Mouse (Mus musculus): ENCODE results near the gene Gm4491.

Gene Gm4491

GRCm38 (mm10) chr14:57115823-57116544 is at the start of gene Gm4491:
Gene Gm4491 (minus strand): TSS chr14:57115883.
- DNase-seq = peak; percentile 32

- DNase-seq = no peak
Observed at GRCm38 (mm10) chr14:57161833-57162232, 46.1 kb upstream of the Gm4491 start.

GRCm38 (mm10) chr14:57161201-57161600 is 45.5 kb upstream of the Gm4491 start:
- DNase-seq = peak; percentile 24

DNA sequence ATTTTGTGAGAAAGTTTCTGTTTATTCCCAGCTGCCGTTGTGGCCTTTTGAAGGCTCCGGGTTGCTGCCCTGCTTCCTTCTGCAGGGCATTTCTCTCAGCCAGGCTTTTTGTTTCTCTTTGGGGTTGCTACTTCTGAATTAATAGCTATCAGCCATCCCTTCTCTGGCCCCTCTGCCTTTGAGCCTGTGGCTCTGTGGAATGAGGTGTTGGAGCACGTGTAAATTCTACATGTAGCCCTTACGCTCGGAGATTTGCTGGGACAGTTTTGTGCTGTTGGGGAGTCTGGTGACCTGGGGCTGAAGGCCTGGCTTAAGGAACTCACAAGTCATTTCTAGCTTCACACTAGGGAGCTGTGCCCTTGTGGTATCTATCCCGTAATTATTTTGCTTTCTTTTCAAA is 39.2 kb upstream of the Gm4491 start:
- DNase-seq = no peak

DNA sequence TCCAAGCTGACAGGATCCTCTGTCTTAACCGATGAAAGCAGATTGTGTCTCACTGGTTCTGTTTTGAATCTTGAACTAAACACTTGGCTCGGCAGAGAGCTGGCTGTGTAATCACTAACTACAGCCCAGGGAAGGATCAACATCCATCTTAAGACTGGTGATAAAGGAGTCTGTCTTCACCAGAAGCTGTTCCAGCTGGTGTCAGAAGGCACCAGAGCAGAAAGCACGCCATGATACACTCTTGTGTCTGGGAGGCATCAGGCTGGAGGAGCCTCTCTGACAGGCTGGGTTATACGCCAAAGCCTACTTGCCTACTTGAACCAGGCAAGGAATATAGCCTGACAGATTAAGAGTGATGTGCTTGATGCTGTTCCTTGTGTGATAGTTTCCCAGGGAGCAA is 30.1 kb upstream of the Gm4491 start:
- DNase-seq = no peak

GRCm38 (mm10) chr14:57135265-57135664 is 19.6 kb upstream of the Gm4491 start:
- DNase-seq = no peak

- DNase-seq = peak; percentile 22
Observed at GRCm38 (mm10) chr14:57133161-57133661, 17.5 kb upstream of the Gm4491 start, which contains the start of gene Gjb6. Gene Gjb6 (minus strand): TSS chr14:57133611.

DNA sequence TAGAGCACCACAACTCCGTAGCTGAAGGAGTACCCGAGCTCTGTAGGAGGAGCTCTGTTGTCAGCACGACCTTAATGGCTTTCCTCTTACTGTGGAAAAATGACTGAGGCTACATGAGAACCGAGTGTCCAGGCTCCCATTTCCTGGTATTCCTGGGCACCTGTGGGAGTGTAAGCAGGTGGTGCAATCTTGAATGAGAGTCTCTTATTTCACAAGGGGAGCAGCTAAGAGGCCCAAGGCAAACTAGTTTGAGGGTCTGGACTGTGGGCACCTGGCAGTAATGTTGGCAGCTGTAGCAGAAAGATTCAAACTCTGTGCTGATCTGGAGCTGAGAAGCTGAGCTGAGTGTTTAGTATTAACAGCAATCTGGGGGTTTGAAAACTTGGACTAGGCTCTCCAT is 11.7 kb upstream of the Gm4491 start:
- DNase-seq = no peak

- no peak for DNase-seq
Observed at GRCm38 (mm10) chr14:57122295-57122694, 6.6 kb upstream of the Gm4491 start.

DNA sequence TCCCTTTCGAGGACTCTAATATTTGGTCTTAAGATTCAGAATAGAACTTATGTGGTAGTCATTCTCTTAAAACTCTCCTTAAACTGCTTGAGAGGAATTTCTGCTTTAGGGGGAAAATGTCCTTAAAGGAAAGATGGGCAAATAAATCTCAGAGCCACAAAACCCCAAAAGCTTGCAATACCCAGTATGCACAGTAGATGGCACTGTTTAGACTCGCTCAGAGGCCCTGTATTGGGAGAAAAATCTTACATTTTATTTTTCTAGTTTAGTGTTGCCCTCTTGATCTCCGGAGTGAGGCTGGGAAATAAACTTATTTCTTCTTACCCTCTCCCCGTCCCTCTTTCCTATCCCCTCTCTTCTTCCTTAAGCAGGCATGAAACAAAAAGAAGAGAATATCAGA is 6.5 kb downstream of the Gm4491 start:
- peak; percentile 73 for DNase-seq

GRCm38 (mm10) chr14:57107916-57108315 is 7.8 kb downstream of the Gm4491 start:
- DNase-seq = no peak

- no peak for DNase-seq
Observed at GRCm38 (mm10) chr14:57107091-57107490, 8.6 kb downstream of the Gm4491 start.

DNA sequence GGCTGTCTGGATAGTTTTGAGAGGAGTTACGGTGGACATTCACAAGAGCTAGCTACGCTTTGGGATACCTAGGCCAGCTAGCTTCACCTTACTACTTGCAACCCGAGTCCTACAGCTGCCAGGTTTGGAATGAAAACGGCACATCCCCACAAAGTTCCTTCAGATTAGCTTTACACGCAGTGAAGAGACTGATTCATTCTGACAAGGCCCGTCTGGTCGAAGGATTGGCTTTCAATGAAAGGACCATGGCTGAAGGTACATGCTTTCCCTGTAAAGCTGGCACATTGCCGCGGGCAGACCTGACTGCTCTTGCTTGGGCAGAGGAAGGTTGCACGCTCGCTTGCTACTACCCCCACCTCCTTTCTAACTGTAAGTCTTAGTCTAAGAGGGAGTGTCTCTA is 10.0 kb downstream of the Gm4491 start:
- peak; percentile 52 for DNase-seq

DNA sequence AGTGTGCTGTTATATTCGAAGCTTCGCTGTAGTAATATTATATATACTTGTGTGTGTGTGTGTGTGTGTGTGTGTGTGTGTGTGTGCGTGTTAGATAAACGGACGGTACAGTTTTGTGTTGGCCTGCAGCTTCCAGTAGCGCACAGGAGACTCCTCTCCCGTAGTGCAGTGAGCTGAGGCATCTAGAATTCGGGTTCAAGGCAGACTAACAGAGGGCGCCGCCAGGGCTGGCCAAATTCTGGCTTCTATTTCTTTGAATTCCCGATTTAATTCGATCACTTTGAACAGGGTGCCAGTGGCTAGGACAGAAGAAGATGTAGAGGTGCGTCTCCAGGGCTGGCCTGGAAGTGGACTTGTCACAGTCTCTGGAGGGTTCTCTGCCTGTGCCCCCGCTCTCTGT is 10.6 kb downstream of the Gm4491 start:
- no peak for DNase-seq

GRCm38 (mm10) chr14:57104106-57105023 is 11.3 kb downstream of the Gm4491 start, which contains the start of gene Gjb2:
Gene Gjb2 (minus strand): TSS chr14:57104702.
- DNase-seq = peak; percentile 58

GRCm38 (mm10) chr14:57103711-57104105 is 12.0 kb downstream of the Gm4491 start:
- DNase-seq = no peak

DNA sequence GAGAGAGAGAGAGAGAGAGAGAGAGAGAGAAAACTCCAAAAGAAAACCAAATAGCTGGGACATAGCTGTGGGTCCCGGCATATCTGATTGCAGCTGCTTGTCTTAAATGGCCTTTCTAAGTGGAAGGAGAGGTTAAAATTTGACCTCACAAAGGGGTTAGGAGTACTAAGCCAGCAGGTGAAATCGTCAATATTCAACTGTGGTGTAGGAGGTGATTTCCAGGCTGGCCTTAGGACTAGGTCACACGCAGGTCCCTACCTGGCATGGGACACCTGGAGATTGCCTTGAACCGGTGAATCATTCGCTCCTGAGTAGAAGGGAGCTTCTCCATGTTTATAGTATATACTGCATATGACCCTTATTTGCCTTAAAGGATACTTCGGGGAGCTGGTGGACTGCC is 12.6 kb downstream of the Gm4491 start:
- DNase-seq = no peak

DNA sequence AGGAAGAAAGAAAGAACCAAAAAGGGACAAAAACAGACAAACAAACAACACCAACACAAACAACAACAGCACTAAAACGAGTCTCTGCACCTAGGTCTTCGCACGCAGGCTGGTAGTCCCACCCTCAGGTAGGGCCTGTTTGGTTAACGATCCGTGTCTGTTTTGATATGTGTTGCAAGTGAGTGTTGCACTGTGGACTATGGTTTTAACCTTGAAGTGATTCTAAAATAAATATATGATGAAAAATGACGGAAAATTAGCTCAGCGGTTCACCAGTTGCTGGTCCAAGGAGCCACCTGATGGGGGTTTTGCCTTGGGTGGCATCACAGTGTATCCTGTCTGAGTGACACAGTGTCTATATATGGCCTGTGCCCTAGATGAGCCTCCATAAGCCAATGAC is 14.1 kb downstream of the Gm4491 start:
- no peak for DNase-seq

DNA sequence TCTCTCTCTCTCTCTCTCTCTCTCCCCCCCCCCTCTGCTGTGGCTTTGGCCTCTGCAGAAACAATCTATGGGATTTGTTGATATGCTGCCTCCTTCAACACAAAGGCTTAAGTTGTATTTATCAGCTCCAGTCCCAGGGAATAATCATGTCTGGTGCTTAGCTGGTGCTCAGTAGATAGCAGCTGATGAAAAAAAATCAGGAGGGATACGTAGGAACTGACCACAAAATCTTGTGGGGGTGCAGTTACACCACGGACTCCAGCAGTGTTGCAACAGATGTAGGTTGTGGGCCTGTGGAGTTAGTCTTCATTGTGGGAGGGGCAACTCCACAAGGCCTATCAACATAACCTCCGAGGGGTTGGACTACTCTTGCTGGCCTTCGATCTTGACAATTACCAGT is 19.8 kb downstream of the Gm4491 start:
- DNase-seq = no peak

GRCm38 (mm10) chr14:57093029-57093428 is 22.7 kb downstream of the Gm4491 start:
- peak; percentile 83 for DNase-seq

GRCm38 (mm10) chr14:57090001-57090400 is 25.7 kb downstream of the Gm4491 start:
- no peak for DNase-seq

- no peak for DNase-seq
Observed at GRCm38 (mm10) chr14:57089107-57089506, 26.6 kb downstream of the Gm4491 start.

DNA sequence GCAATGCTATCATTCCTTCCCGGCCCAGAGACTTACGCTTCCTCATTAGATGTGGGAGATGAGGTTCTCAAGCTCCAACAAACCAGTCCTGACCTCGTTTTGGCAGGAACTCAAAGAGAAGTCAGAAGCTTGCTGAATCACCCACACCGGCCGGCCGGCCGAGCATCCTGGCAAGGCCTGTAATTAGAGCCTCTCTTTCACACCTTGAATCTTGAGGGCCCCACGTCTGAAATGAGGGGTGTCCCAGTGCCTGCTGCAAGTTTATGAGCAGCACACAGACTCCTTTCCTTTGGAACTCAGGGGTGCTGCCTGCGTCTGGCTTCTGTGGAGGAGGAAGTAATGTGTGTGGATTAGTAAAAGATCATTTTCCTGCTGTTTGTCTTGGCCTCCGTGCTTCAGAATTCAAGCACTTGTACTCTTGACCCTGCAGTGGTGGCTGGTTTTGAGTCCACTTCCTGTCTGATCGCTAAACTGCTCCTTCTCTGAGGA is 31.5 kb downstream of the Gm4491 start:
- DNase-seq = no peak

DNA sequence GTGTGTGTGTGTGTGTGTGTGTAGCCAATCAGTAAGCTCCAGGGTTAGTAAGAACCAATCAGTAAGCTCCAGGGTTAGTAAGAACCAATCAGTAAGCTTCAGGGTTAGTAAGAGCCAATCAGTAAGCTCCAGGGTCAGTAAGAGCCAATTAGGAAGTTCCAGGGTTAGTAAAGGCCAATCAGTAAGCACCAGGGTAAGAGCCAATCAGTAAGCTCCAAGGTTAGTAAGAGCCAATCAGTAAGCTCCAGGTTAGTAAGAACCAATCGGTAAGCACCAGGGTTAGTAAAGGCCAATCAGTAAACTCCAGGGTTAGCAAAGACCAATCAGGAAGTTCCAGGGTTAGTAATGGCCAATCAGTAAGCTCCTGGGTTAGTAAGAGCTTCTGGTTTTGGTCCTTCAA is 32.8 kb downstream of the Gm4491 start:
- DNase-seq = no peak

Data from retina, postnatal 1 day (tissue).